In the genomic region with DNA sequence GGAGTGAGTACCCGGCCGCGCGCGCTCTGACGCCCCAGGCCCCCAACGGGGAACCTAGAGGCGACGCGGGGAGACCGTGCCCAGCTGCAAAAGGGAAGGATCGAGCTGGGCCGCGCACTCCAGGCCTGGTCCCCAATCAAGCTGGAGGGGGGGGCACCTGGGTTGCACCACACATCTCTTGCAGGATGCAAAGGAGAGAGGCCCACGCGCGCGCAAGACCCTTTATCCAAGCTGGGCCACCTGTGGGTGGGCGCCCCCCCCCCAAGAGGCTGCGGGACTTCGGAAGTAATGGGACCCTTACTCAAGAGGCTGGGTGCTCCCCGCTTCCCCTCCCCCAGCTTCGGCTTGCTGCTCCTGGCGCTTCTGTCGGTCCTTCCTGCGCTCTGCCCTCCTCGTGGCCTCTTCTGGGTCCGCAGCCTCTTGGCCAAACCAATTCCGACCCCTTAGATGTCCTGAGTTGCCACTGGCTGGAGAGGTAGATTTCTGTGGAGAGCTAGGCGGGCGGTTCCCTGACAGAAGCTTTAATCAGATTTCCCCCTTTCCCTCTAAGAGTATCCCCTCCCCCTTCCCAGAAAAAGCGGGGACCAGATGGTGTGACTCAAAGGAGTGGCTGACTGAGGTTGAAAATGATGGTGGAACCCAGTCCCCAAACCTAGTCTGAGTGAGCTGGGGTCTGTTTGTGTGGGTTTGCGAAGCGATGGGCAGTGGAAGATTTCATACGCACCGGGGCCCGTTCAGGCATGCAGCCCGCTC, we compare ENCODE assay signal across 9 mouse cellular contexts. TPM values are rescaled to one million over a fixed set of nuclear protein-coding genes. Genes with fewer than 3 reads are reported as not detected.
DNase-seq lines count a peak whose midpoint lies in the region; ATAC-seq and TF ChIP-seq lines count a peak whose summit lies in the region.
"Had no signal": no experiment of that assay in that cellular context is flagged by ENCODE, and none has a peak within 500 bp of the region (broad histone marks: within the 10 kb centered on the region; RNA-seq: fewer than 3 reads in every experiment).

No protein-coding gene starts in this region.

- no peaks in the 10 kb centered on the region for H3K9me3 ChIP-seq in ES-Bruce4 (replicated peaks; ENCODE audit: control insufficient read depth, insufficient read depth, low read length, poor library complexity, severe bottlenecking)
- no peaks in the 10 kb centered on the region for H3K9me3 ChIP-seq in embryonic facial prominence, embryonic 10.5 days
- no peaks in the 10 kb centered on the region for H3K9me3 ChIP-seq in hindbrain, embryonic 12.5 days (replicated peaks)
- H3K9me3 ChIP-seq in limb, embryonic 14.5 days (ENCODE audit: control insufficient read depth, low read length), result no peaks in the 10 kb centered on the region
- H3K9me3 ChIP-seq in neural tube, embryonic 15.5 days (replicated peaks), result no peaks in the 10 kb centered on the region

- WGBS in embryonic facial prominence, embryonic 10.5 days, result 3% methylated on average over 37 of the region's 38 CpGs
- WGBS in hindbrain, embryonic 12.5 days, result 3% methylated on average over 32 of the region's 38 CpGs
- 3% methylated on average over 22 of the region's 38 CpGs for whole genome bisulfite sequencing in limb, embryonic 14.5 days
- WGBS in neural tube, embryonic 15.5 days, result 2% methylated on average over 37 of the region's 38 CpGs

- peak overlapping the region; percentile 91 for H3K9ac ChIP-seq in ES-Bruce4 (ENCODE audit: low read depth, poor library complexity, severe bottlenecking)
- H3K9ac ChIP-seq in hindbrain, embryonic 12.5 days, result peak overlapping the region; percentile 98
- H3K9ac ChIP-seq in limb, embryonic 14.5 days (ENCODE audit: low read depth, low read length, severe bottlenecking), result peak overlapping the region; percentile 85
- peak overlapping the region; percentile 77 for H3K9ac ChIP-seq in neural tube, embryonic 15.5 days (replicated peaks)

- TF ChIP-seq POLR2A in ES-Bruce4 (IDR thresholded peaks at IDR 0.05; ENCODE audit: insufficient read depth, low read length), result no peak
- 0 out of 2 replicates have a peak, but pooled peaks have one; percentile 5 for TF ChIP-seq POLR2A in limb, embryonic 14.5 days (IDR thresholded peaks at IDR 0.05; ENCODE audit: borderline replicate concordance, extremely low read depth, insufficient read depth, insufficient read length)

- H3K27ac ChIP-seq in ES-Bruce4 (ENCODE audit: insufficient read depth, low read length), result no peak overlapping the region
- H3K27ac ChIP-seq in embryonic facial prominence, embryonic 10.5 days (replicated peaks), result peak overlapping the region; percentile 97
- H3K27ac ChIP-seq in hindbrain, embryonic 12.5 days, result peak overlapping the region; percentile 94
- H3K27ac ChIP-seq in limb, embryonic 14.5 days (replicated peaks; ENCODE audit: low read depth, low read length), result peak overlapping the region; percentile 72
- H3K27ac ChIP-seq in neural tube, embryonic 15.5 days (replicated peaks), result peak overlapping the region; percentile 85

- H3K36me3 ChIP-seq in ES-Bruce4 (ENCODE audit: control insufficient read depth, insufficient read depth, low read length, poor library complexity, severe bottlenecking), result no peaks in the 10 kb centered on the region
- H3K36me3 ChIP-seq in embryonic facial prominence, embryonic 10.5 days (replicated peaks), result peaks cover 16% of the 10 kb centered on the region
- no peaks in the 10 kb centered on the region for H3K36me3 ChIP-seq in hindbrain, embryonic 12.5 days
- peaks cover 3% of the 10 kb centered on the region; the same call in 1 of the 2 replicates for H3K36me3 ChIP-seq in limb, embryonic 14.5 days (ENCODE audit: control insufficient read depth, insufficient read depth, low read length)
- no peaks in the 10 kb centered on the region for H3K36me3 ChIP-seq in neural tube, embryonic 15.5 days

- peaks cover 3% of the 10 kb centered on the region for H3K4me1 ChIP-seq in ES-Bruce4 (ENCODE audit: control insufficient read depth, insufficient read depth, low read length)
- H3K4me1 ChIP-seq in embryonic facial prominence, embryonic 10.5 days, result peaks cover 52% of the 10 kb centered on the region
- peaks cover 38% of the 10 kb centered on the region for H3K4me1 ChIP-seq in hindbrain, embryonic 12.5 days
- peaks cover 9% of the 10 kb centered on the region for H3K4me1 ChIP-seq in limb, embryonic 14.5 days (ENCODE audit: control insufficient read depth, insufficient read depth, low read length)
- peaks cover 49% of the 10 kb centered on the region for H3K4me1 ChIP-seq in neural tube, embryonic 15.5 days

- peak overlapping the region; percentile 90 for H3K4me2 ChIP-seq in hindbrain, embryonic 12.5 days (replicated peaks)
- peak overlapping the region; percentile 85 for H3K4me2 ChIP-seq in limb, embryonic 14.5 days (replicated peaks; ENCODE audit: low read depth, low read length, severe bottlenecking)
- H3K4me2 ChIP-seq in neural tube, embryonic 15.5 days, result peak overlapping the region; percentile 90

- peak; percentile 55 to 61 for DNase-seq in heart, adult 18-20 months
- DNase-seq in heart, adult 11 months, result no peak
- peak; percentile 67 for DNase-seq in embryonic facial prominence, embryonic 10.5 days (ENCODE audit: low spot score)
- DNase-seq in limb, embryonic 14.5 days (ENCODE audit: low spot score), result peak; percentile 30
- no peak for DNase-seq in adrenal gland, postnatal 4 days (ENCODE audit: low spot score in 2 of 2)

- no peaks in the 10 kb centered on the region for H3K27me3 ChIP-seq in ES-Bruce4 (ENCODE audit: control insufficient read depth, insufficient read depth, low read length, poor library complexity, severe bottlenecking)
- H3K27me3 ChIP-seq in embryonic facial prominence, embryonic 10.5 days (replicated peaks; ENCODE audit: low read depth, poor library complexity, severe bottlenecking), result no peaks in the 10 kb centered on the region; the same call in 1 of the 2 replicates
- no peaks in the 10 kb centered on the region for H3K27me3 ChIP-seq in hindbrain, embryonic 12.5 days
- no peaks in the 10 kb centered on the region for H3K27me3 ChIP-seq in limb, embryonic 14.5 days (ENCODE audit: control insufficient read depth, insufficient read depth, low read length)
- H3K27me3 ChIP-seq in neural tube, embryonic 15.5 days (replicated peaks), result no peaks in the 10 kb centered on the region
- H3K27me3 ChIP-seq: Patski had no signal

- H3K4me3 ChIP-seq in ES-Bruce4 (ENCODE audit: low read depth, low read length), result peak overlapping the region; percentile 88
- H3K4me3 ChIP-seq in embryonic facial prominence, embryonic 10.5 days, result peak overlapping the region; percentile 95
- peak overlapping the region; percentile 95 for H3K4me3 ChIP-seq in hindbrain, embryonic 12.5 days
- peak overlapping the region; percentile 76 for H3K4me3 ChIP-seq in limb, embryonic 14.5 days (replicated peaks; ENCODE audit: low read length)
- peak overlapping the region; percentile 70 for H3K4me3 ChIP-seq in neural tube, embryonic 15.5 days (replicated peaks)

- TF ChIP-seq EP300 in ES-Bruce4 (IDR thresholded peaks at IDR 0.05; ENCODE audit: insufficient read depth, low read depth, low read length), result no peak

- no peak for TF ChIP-seq CTCF in ES-Bruce4 (IDR thresholded peaks at IDR 0.05; ENCODE audit: low read depth, low read length)

- ATAC-seq in hindbrain, embryonic 12.5 days (ENCODE audit: low FRiP score), result peak; percentile 71
- peak; percentile 1 for ATAC-seq in limb, embryonic 14.5 days (ENCODE audit: low FRiP score, low read depth)
- peak; percentile 55 for ATAC-seq in neural tube, embryonic 15.5 days (ENCODE audit: low FRiP score)

RNA-seq across cellular contexts. Expression of a gene that starts 0.5 kb away (rescaled TPM):
- total RNA-seq in heart, adult 18-20 months (2021), result 10 to 100 TPM; 44.3 to 45.7 TPM
- polyA plus RNA-seq in ES-Bruce4 (2011; ENCODE audit: insufficient read depth, insufficient read length, low read depth, missing spikeins), result 53.3 and 53.7 TPM in 2 replicates
- 127 and 129 TPM in 2 replicates for polyA plus RNA-seq in embryonic facial prominence, embryonic 10.5 days (2016; fragmentation: Nextera tagmentation; extraction: Ambion mirVana)
- 189 and 198 TPM in 2 replicates for polyA plus RNA-seq in hindbrain, embryonic 12.5 days (2016; fragmentation: Nextera tagmentation; extraction: Ambion mirVana)
- 55.8 and 72.7 TPM in 2 replicates for polyA plus RNA-seq in limb, embryonic 14.5 days (2012; rRNA removed)
- polyA plus RNA-seq in limb, embryonic 14.5 days (2014; fragmentation: Nextera tagmentation; extraction: Ambion mirVana), result 76.2 and 83.8 TPM in 2 replicates
- polyA plus RNA-seq in neural tube, embryonic 15.5 days (2015; fragmentation: Nextera tagmentation; extraction: Ambion mirVana), result 227 and 256 TPM in 2 replicates
- total RNA-seq in adrenal gland, postnatal 4 days (2021), result 100 to 1,000 TPM in 1 of 2 experiments, 10 to 100 TPM in 1; 91.8 to 119 TPM

RNA-seq across cellular contexts. Expression of a gene that starts 3.2 kb away (rescaled TPM):
- not detected for total RNA-seq in heart, adult 18-20 months (2021)
- polyA plus RNA-seq in ES-Bruce4 (2011; ENCODE audit: insufficient read depth, insufficient read length, low read depth, missing spikeins), result not detected in 2 replicates
- 0.05 TPM in 1 of 2 replicates, not detected in the other for polyA plus RNA-seq in embryonic facial prominence, embryonic 10.5 days (2016; fragmentation: Nextera tagmentation; extraction: Ambion mirVana)
- 0.23 and 0.30 TPM in 2 replicates for polyA plus RNA-seq in hindbrain, embryonic 12.5 days (2016; fragmentation: Nextera tagmentation; extraction: Ambion mirVana)
- 0.04 and 0.06 TPM in 2 replicates for polyA plus RNA-seq in limb, embryonic 14.5 days (2012; rRNA removed)
- not detected in 2 replicates for polyA plus RNA-seq in limb, embryonic 14.5 days (2014; fragmentation: Nextera tagmentation; extraction: Ambion mirVana)
- polyA plus RNA-seq in neural tube, embryonic 15.5 days (2015; fragmentation: Nextera tagmentation; extraction: Ambion mirVana), result 0.14 and 10.2 TPM in 2 replicates
- total RNA-seq in adrenal gland, postnatal 4 days (2021), result under 1 TPM; 0.11 to 0.71 TPM
- polyA plus RNA-seq: Patski had no signal

RNA-seq across cellular contexts. Expression of a gene that starts 16.8 kb away (rescaled TPM):
- total RNA-seq in heart, adult 18-20 months (2021), result 1 to 10 TPM; 3.5 to 4.5 TPM
- polyA plus RNA-seq in ES-Bruce4 (2011; ENCODE audit: insufficient read depth, insufficient read length, low read depth, missing spikeins), result 7.7 TPM in 2 replicates
- 1.9 and 2.2 TPM in 2 replicates for polyA plus RNA-seq in embryonic facial prominence, embryonic 10.5 days (2016; fragmentation: Nextera tagmentation; extraction: Ambion mirVana)
- 2.3 and 2.7 TPM in 2 replicates for polyA plus RNA-seq in hindbrain, embryonic 12.5 days (2016; fragmentation: Nextera tagmentation; extraction: Ambion mirVana)
- polyA plus RNA-seq in limb, embryonic 14.5 days (2012; rRNA removed), result 11.6 and 14.7 TPM in 2 replicates
- 9.0 and 9.5 TPM in 2 replicates for polyA plus RNA-seq in limb, embryonic 14.5 days (2014; fragmentation: Nextera tagmentation; extraction: Ambion mirVana)
- polyA plus RNA-seq in neural tube, embryonic 15.5 days (2015; fragmentation: Nextera tagmentation; extraction: Ambion mirVana), result 2.6 and 4.5 TPM in 2 replicates
- 1 to 10 TPM; 6.7 to 7.1 TPM for total RNA-seq in adrenal gland, postnatal 4 days (2021)

RNA-seq across cellular contexts. Expression of a gene that starts 26.9 kb away (rescaled TPM):
- total RNA-seq in heart, adult 18-20 months (2021), result under 1 TPM; 0.42 to 0.67 TPM
- 4.0 and 6.4 TPM in 2 replicates for polyA plus RNA-seq in ES-Bruce4 (2011; ENCODE audit: insufficient read depth, insufficient read length, low read depth, missing spikeins)
- 1.7 and 2.2 TPM in 2 replicates for polyA plus RNA-seq in embryonic facial prominence, embryonic 10.5 days (2016; fragmentation: Nextera tagmentation; extraction: Ambion mirVana)
- 1.3 and 2.1 TPM in 2 replicates for polyA plus RNA-seq in hindbrain, embryonic 12.5 days (2016; fragmentation: Nextera tagmentation; extraction: Ambion mirVana)
- 0.41 and 0.50 TPM in 2 replicates for polyA plus RNA-seq in limb, embryonic 14.5 days (2012; rRNA removed)
- polyA plus RNA-seq in limb, embryonic 14.5 days (2014; fragmentation: Nextera tagmentation; extraction: Ambion mirVana), result 0.54 and 1.2 TPM in 2 replicates
- 0.33 and 11.5 TPM in 2 replicates for polyA plus RNA-seq in neural tube, embryonic 15.5 days (2015; fragmentation: Nextera tagmentation; extraction: Ambion mirVana)
- 1 to 10 TPM in 1 of 2 experiments, under 1 TPM in 1; 0.20 to 4.2 TPM for total RNA-seq in adrenal gland, postnatal 4 days (2021)

RNA-seq across cellular contexts. Expression of a gene that starts 27.2 kb away (rescaled TPM):
- 10 to 100 TPM; 22.0 to 23.1 TPM for total RNA-seq in heart, adult 18-20 months (2021)
- polyA plus RNA-seq in ES-Bruce4 (2011; ENCODE audit: insufficient read depth, insufficient read length, low read depth, missing spikeins), result 49.6 and 61.5 TPM in 2 replicates
- 125 and 126 TPM in 2 replicates for polyA plus RNA-seq in embryonic facial prominence, embryonic 10.5 days (2016; fragmentation: Nextera tagmentation; extraction: Ambion mirVana)
- 103 and 108 TPM in 2 replicates for polyA plus RNA-seq in hindbrain, embryonic 12.5 days (2016; fragmentation: Nextera tagmentation; extraction: Ambion mirVana)
- polyA plus RNA-seq in limb, embryonic 14.5 days (2012; rRNA removed), result 176 and 229 TPM in 2 replicates
- 100 and 103 TPM in 2 replicates for polyA plus RNA-seq in limb, embryonic 14.5 days (2014; fragmentation: Nextera tagmentation; extraction: Ambion mirVana)
- polyA plus RNA-seq in neural tube, embryonic 15.5 days (2015; fragmentation: Nextera tagmentation; extraction: Ambion mirVana), result 108 and 110 TPM in 2 replicates
- total RNA-seq in adrenal gland, postnatal 4 days (2021), result 10 to 100 TPM; 60.7 to 61.7 TPM

Comparison
In these comparisons a context has a peak if more than half of its experiments do, and no peak if none do; other contexts are left out.
1. DNase-seq: peak in heart, adult 18-20 months (2 of 2), embryonic facial prominence, embryonic 10.5 days (single experiment) and limb, embryonic 14.5 days (single experiment); none in heart, adult 11 months (single experiment) and adrenal gland, postnatal 4 days (0 of 2).
2. ATAC-seq: peak in every context shown above with its lines; median percentile 71 in hindbrain, embryonic 12.5 days; 55 in neural tube, embryonic 15.5 days; 1 in limb, embryonic 14.5 days.
3. Peak in every context shown above with its lines, with median percentiles within 50 percentile points of each other: H3K4me3 ChIP-seq, H3K9ac ChIP-seq and H3K4me2 ChIP-seq.